Mouse (Mus musculus) MN1 (cell line): ENCODE data around the gene Dedd2.
A peak's percentile ranks its signal among the peaks of the same experiment; 100 is the strongest.

Experiments used
- DNase-seq: peaks from one replicate; pipeline ENCODE4 v3.0.0-alpha.2; 2016; ENCODE audit warnings: low spot score

The Dedd2 gene

DNA sequence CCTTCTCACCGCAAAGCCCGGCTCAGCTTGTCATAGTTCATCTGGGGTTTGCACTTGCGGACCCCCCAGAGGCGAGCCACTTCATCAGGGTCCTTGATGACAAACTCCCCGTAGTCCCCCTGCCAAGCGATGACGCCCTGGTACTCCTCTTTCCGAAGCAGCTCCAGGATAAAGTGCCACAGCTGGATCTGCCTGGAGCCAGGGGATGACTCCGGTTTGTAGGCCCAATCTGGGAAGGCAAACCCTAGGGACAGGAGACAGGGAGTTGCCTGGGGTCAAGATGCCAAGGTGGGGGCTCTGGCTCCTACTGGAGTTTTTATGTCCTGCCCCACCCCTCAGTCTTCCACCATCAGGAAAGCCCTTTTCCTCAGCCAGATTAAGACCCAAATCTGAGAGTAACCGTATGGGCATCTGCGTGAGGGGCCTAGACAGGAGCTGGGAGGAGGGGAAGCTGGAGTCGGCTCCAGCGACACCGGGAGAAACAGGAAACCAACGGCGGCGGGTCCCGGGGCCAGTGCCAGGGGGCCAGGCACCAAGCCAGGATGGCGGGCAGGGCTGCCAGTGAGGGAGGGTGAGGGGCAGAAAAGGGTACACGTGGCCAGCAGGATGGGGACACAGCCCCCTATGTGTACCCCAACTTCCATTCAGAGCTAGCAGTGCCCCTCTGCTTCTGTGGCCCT is 25.8 kb upstream of the Dedd2 start:
- DNase-seq: peak; percentile 54

DNA sequence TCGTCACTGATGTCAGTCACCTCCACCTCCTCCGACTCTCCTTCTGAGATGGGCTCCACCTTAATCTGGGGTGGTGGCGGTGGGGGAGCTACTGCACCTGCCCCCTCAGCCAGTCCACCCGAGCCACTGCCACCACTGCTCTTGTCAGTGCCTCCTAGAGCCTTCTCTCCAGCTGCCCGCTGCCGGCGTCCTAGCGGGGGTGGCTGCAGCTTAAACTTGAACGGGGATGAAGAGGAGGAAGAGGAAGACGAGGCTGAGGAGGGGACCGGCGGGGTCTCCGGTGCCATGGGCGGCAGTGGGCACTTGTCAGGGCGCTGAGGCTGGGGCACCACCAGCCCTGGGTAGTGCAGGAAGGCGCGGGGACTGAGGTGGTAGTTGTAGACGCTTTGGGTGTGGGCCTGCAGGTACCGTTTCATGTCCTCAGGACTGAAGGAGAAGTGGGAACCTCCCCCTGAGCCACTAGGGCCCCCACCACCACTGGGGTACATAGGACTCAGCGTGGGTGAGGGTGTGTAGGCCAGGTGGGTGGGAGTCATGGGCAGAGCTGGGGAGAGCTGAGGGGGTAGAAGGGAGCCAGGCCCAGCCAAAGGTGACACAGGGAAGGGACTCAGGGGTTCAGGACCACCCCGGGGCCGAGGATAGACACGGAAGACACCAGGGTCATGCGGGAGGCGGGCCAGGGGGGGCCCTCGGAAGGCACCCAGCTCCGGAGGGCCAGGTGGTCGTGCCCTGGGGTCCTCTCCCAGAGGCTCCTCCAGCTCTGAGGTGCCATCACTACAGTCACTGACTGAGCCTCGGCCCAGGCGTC is 24.4 kb upstream of the Dedd2 start:
- no peak for DNase-seq

DNA sequence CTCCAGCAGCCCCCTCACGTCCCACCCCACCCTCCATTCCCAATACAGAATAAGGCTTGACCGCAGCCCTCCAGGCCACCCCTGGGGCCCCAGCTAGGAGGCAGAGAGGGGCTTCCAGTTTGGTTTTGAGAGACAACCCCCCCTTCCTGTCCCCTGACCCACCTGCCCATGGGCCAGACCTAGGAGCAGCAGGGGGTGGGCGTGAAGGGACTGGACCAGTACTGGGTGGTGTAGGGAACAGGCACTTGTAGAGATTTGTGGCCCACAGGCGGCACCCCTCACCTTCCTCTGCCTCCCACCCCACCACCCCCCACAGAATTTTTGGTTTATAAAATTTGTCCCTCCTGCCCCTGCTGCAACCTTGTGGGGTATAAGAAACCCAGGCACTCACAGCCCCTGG is 22.9 kb upstream of the Dedd2 start:
- no peak for DNase-seq

DNA sequence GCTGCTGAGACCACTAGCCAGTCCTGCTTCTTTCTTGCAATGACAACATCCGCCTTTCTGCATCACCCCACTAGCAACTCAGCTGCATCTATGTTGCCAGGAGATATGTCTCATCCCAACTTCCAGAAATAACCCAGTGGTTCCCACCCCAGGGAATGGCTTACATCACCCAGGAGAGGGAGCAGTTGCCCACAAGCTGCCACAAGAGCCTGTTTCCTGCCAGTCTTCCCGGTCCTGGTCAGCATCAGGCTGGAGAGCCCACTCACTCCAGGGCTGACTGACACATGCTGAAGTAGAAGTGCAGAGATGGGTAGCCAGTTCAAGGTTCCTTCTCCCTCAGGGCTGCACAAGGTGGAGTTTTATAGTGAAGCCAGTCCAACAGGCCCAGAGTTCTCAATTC is 20.6 kb upstream of the Dedd2 start:
- DNase-seq: peak; percentile 90

DNA sequence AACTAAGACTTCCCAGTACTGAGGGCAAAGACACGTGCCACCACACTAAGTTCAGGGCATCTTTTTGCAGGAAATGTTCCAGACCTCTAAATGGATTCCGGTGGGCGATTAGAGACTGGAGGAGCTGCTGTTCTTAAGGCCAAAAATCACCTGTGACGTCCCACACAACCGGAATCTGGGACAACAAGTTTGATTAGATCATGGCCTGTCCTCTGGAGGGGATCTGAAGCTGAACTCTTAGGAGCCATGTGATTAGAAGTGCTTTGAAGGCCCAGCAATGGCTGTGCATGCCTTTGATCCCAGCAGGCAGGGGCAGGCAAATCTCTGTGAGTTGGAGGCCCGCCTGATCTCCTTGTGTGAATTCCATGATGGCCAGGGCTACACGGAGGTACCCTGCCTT is 20.2 kb upstream of the Dedd2 start:
- no peak for DNase-seq

DNA sequence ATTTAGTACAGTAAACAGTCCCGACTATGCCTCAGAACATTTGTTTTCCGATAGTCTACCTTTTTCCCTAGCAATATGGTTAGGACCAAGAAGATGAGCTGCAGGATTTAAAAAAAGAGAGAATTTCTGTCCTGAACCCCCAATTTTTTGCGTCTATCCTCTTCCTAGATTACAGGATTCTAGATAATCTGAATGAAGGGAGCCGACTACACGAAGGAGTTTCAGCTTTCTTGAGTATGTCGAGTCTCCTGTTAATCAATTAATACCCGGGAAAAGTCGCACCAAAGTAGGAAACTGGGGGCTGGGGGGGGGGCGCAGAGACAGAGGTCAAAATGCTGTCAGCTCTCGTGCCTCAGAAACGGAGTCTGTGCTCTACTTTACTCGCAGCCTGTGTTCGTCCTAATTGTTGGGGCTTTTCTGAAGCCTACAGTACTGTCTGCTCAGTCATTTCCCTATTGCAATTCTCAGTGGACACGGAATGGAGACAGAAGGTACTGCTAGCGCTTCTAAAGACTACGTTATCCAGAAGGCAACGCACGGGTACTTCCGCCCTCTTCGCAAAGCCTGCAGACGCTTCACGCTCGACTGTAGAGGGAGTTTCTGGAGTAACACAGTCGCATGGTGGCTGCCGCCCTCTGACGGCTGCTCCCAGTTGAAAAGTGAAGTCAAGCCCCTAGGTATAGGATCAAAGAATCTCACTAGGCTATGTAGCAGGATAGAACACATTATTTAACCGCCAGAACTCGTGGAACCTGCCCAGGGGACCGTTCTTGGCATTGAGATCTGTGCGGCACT is 18.6 kb upstream of the Dedd2 start:
- peak; percentile 92 for DNase-seq

DNA sequence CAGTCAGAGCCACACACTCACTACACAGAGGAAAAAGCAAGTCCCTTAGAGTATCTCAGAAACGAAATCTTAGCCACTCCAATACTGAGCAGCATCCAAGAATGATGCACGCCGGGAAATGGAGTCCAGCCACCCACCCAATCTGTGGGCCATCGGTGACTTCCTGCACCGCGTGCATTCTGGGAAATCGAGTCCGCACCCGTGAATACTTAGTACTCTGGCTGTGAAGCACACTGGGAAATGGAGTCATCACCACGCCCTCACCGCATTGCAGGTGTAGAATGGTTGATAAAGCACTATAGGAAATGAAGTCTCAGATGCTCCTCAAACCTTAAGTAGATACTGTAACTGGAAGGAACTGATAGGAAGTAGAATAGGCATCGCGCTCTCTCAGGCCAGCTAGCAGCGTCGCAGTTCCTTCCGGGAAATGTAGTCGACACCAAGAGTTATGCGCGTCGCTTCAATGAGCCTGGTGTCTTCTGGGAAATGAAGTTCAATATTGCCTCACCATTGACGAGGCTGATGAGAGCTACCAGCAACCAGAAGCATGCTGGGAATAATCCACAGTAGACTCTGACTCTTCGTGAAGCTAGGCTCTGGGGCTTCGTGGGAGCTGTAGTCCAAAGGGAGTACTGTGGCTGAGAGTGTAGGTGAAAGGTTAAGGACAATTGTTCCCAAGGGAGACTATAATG is 17.7 kb upstream of the Dedd2 start:
- DNase-seq: peak; percentile 95

DNA sequence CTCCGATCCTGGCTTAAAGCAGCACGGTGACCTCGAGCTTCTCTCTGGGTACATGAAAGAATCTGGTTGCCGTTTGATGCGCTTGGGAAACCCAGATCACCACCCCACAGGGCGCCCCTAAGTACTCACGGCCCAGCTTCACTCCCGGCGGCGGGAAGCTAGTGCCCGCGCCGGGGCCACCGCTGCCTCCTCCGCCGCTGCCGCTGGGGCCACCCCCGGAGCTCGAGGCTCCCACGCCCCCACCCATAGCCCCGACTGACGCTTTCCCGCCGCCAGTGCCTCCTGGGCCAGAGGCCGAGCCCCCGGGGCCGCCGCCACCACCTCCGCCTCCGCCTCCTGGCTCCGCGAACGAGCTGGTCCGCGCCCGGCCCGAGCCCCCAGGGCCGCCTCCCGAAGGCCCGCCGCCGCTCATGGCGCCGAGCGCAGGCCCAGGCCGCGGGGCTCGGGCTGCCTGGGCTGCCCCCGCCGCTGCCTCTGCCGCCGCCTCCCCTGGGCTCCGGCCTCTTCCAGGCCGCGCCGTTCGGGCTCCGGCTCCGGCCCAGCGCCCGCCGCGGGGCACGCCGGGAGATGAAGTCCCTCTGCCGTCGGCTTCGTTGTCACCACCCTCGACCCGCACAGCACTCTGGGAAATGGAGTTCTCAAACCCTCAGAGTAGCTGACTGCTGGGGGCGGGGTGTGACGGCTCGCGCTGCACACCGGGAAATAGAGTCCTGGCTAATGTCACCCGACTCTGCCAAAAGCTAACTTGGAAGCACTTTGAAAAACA is 17.0 kb upstream of the Dedd2 start, which contains the start of gene Gsk3a:
Gene Gsk3a (minus strand): TSS at position 603 of the 766 bp plus-strand sequence.
- DNase-seq: peak; percentile 96

DNA sequence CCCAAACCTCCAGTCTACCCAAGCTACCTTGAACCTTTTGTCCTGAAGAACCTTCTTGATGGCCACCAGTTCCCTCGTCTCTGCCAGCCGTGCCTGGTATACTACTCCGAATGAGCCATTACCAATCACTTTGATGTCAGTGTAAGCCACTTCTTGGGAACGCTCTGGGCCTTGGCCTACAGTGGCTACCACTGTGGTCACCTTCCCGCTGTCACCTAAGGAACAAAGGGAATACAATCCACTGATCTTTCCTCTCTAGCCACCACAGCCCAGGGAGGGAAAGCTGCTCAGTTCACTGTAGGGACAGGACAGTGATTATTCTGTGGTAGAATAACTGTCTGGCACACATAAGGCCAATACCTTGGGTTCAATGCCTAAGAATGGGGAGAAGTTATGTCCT is 15.1 kb upstream of the Dedd2 start:
- DNase-seq: no peak

DNA sequence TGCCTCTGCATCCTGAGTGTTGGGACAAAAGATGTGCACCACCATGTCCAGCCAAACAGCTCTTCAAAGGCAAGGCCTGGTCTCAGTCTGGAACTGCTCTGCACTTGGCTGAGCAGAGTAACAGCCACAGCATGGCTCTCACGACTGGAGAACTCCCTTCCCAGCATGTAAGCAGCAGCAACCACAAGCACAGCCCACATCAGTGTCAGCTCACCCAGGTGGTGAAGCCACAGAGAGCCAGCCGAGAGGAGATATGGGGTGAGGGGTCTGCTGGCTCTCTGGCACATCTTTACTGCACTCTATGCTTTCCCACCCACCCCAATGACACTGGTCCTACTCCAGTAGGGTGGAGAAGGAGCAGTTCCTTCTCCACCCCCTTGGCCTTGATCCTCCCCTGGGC is 12.6 kb upstream of the Dedd2 start:
- no peak for DNase-seq

DNA sequence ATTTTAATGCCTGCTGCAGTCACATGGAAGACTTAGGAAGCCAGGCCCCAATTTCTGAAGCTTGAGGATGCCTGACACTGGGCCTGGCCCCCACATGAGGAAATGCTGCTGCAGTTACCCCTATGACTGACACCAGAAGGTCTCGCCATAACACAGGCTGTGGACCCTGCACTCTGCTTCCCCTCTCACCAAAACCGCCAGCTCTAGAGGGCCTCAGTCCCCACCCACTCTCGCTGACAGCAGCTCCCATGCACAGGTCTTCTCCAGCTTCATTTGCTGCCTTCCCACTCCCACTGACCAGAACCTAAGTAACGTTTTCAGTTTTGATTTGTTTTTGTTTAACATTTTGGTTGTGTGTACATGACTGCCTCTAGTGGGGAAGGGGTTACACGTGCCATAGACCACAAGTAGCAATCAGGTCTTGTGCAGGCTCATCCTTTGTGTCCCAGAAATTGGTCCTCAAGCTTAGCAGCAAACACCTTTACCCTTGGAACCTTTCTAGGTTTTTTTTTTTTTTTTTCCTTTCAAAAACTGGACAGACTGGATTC is 11.8 kb upstream of the Dedd2 start:
- no peak for DNase-seq

DNA sequence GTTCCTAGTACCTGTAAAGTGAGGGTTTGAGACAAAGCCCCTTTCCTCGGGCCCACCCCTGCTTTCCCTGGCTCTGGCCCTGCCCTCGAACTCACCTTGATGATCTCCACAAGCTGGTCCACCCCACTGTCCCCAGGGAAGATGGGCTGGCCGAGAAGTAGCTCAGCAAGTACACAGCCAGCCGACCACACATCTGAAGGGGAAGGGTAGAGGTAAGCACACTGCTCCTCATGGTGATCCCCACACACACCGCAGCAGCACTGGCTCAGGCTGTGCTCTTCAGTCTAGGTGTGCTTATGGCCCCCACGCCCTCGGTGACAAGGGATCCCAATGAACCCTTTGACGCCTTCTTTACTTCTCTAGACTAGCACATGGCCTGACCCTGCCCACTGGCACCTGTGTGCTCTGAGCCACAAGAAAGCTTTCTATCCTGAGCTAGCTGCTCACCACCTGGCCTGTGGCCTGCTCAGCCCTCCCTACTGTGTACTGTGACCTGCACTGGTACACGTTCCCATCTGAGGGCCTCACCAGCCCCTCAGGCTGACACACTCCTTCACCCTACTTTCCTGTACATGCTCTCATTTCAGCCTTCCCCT is 10.4 kb upstream of the Dedd2 start:
- no peak for DNase-seq

DNA sequence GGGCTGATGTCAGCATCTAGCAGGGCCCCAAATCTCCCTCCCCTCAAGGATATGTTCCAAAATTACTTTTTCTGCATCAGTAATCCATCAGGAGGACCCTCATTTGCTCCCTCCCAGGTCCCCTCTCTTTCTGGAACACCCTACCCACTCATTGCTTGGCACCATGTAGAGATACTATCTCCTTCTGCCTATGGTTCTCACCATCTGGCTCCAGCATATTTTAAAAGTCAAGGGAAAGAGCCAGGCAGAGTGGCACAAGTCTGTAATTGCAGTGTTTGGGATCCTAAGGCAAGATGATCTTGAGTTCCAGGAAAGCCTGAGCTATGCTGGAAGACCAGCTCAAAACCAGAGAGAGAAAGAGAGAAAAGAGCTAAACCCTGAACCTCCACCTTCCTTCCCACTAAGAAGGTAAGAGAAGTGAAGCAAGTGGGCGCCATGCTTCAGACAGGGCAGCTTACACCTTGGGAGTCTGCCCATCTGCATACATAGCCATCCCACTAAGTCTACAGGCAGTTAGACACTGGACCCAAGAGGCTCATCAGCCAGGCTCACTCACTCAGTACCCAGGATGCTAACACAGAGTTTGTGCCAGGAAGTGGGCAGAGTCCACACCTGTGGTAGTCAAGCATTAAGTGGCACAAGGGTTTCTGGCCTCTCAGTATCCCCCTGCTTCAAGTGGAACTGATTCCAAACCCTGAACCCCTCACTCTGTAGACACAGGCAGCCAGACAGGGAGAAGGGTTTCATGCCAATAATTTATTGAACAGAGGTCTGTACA is 7.3 kb upstream of the Dedd2 start:
- no peak for DNase-seq

DNA sequence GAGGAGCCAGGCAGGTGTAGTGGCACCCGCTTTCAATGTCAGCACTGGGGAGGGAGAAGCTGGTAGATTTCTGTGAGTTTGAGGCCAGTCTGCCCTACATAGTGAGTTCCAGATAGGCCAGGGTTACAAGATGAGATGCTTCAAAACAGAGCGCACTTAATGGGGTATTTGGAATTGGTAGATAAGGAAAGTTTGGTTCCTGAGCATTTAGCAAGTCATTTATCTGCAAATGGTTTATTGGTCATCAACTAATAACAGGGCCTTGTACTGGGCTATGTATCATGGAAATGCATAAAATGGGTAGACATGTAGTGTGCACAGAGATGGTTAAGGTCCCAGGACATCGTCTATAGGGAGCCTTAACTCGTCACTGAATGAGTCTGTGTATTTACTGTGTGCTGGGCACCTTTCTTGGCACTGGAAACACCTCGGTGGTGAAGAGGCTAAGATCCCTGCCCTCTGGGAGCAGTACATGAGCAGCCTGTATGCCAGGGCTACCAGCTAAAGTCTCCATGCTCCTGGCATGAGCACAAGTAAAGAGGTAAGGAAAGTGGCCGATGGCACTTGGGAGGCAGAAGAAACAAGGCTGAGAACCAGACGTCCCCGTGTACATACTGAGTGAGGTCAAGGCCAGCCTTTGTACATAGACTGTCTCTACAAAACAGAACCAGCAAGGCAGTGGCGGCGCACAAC is 2.0 kb upstream of the Dedd2 start:
- no peak for DNase-seq

DNA sequence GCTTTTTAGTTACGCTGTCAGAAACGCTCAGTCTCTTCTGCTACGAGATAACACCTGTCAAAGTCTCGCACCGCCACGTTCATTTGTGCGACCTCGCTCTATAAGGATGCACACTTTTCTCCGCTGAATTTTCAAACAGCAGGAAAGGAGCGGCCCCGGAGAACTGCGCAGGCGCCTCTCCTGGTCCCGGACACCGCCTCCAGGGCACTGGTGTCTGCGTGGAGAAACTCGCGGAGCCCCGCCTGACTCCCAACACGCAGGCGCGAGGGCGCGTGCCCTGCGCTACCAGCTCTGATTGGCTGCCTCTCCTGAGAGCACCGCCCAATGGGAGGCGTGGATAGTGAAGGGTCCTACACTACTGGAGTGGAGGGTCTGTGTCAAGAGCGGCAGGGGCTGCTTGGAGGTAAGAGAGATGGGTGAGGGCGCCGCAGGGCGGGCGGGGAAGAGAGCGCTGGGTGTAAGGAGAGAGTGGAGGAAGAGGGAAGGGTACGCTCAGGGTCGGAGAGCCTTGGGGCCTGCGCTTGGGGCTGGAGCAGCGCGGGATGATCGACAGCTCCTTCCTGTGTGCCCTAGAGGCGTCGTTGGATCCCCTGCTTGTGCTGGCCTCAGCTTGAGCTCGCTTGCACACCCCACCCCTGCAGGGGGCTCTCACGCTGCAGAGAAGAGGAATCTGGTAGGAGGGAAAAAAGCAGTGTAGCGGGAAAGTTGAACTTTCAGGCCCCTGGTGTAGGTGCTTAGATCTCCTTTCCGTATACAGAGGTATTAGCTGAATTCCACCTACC is 878 bp upstream of the Dedd2 start, which contains the start of gene Zfp526:
Gene Zfp526 (plus strand): TSS at position 324 of the 782 bp plus-strand sequence.
- DNase-seq: peak; percentile 97

DNA sequence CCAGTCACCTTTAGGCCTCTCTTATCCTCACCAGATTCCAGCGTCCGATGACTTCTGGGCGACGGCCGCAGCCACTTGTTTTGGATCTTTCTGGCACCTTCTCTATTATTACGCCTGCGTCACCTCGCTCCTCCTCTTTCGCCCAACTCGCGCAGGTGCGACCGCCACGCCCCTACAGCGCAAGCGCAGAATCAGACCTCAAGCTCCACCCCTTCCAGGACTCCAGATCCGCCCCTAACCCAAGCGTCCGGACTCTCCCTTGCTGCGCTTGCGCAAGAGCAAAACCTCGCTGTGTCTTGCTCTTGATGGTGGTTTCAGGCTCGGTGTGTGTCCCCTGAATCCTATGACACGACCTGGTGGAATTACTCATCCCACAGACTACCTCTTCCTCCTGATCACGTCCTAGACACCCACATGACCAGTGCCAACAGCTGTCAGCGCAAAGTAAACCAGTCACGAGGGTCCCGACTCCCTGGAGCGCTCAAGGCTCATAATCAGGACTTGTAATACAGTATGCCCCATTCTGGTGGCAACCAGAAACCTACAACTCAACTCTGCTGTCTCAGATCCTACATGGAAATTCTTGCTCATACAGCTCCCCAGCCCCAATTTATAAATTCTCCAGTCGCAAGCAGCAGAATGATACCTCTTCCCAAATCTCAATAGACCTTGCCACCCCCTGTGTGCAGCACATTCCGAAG is 509 bp downstream of the Dedd2 start:
- DNase-seq: peak; percentile 96

DNA sequence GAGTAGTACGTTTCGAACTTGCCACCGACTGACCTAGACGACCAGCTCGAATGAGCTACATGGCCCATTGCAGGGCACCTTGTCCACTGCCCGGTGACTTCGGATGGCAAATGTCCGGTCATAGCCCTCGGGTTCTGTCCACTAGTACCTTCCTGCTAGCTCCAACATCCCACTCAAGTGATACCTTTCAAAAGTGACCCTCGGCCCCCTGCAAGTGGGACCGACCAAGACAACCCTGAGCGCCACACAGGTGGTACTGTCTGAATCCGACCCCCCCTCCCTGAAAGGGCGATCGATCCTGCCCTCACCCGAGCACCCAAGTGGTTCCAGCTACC is 1.0 kb downstream of the Dedd2 start:
- DNase-seq: no peak
